ENCODE assay signal across 24 mouse cellular contexts in the genomic region with DNA sequence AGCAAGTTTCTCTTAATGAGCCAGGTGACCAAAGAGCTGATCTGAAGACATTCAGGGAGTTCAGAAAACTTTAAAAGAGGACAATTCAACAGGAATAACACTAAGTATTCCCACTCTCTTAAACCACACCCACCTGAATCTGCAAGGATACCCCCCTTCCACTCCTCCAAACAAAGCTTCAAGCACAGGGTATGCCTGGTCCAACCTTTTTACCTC. TPM values are rescaled to one million over a fixed set of nuclear protein-coding genes. Genes with fewer than 3 reads are reported as not detected.
"Had no signal": no experiment of that assay in that cellular context is flagged by ENCODE, and none has a peak within 500 bp of the region (broad histone marks: within the 10 kb centered on the region; RNA-seq: fewer than 3 reads in every experiment).

A gene (plus strand): TSS at position 117 of the 216 bp plus-strand sequence.

- H3K4me1 ChIP-seq: stomach, embryonic 15.5 days had no signal

- H3K9me3 ChIP-seq: neural tube, embryonic 13.5 days; stomach, embryonic 15.5 days had no signal

- H3K4me3 ChIP-seq: neural tube, embryonic 13.5 days; stomach, embryonic 15.5 days had no signal

- H3K27me3 ChIP-seq: neural tube, embryonic 13.5 days; stomach, embryonic 15.5 days had no signal

- H3K9ac ChIP-seq: neural tube, embryonic 13.5 days; stomach, embryonic 15.5 days had no signal

- DNase-seq: retina, postnatal 1 day; right cerebral cortex, adult 18-20 months; right cerebral cortex, postnatal 14 days; right cerebral cortex, postnatal 25 days; right cerebral cortex, postnatal 4 days; spleen, adult 18-20 months; thymus, adult 18-20 months; thymus, adult 2 months; thymus, postnatal 14 days; thymus, postnatal 25 days; thymus, postnatal 36 days; thymus, postnatal 4 days had no signal

- H3K27ac ChIP-seq: neural tube, embryonic 13.5 days; stomach, embryonic 15.5 days; stomach, postnatal 0 days had no signal

- H3K4me2 ChIP-seq: neural tube, embryonic 13.5 days; stomach, embryonic 15.5 days had no signal

- H3K36me3 ChIP-seq: neural tube, embryonic 13.5 days; stomach, embryonic 15.5 days had no signal

RNA-seq across cellular contexts. Expression of the gene that starts here (rescaled TPM):
- total RNA-seq: neutrophil, adult 5-6 weeks had no signal
- polyA plus RNA-seq: neural tube, embryonic 11.5 days; neural tube, embryonic 13.5 days; neural tube, embryonic 14.5 days; small intestine, adult 2 months; stomach, embryonic 14.5 days; stomach, embryonic 15.5 days; stomach, embryonic 16.5 days; stomach, postnatal 0 days; testis, adult 2 months; thymus, postnatal 0 days; urinary bladder, adult 2 months had no signal
